Mouse (Mus musculus) heart, postnatal 0 days (tissue): Measurements from ENCODE around the gene Sla2.

ENCODE experiments used
- CTCF ChIP-seq: IDR thresholded peaks from 2 replicates; pipeline ENCODE4 v1.5.1; 2016; ENCODE audit warnings: antibody characterized with exemption, control low read depth, low read depth
- EP300 ChIP-seq: IDR thresholded peaks from 2 replicates; pipeline ENCODE4 v1.6.1; 2016; ENCODE audit warnings: antibody characterized with exemption, low read depth

- TF ChIP-seq CTCF (no peak), EP300 (no peak)
Observed at GRCm38 (mm10) chr2:156892821-156893220, 5.8 kb upstream of the Sla2 start.
